Comparison of ENCODE assay signal across 9 mouse cellular contexts in the genomic region with DNA sequence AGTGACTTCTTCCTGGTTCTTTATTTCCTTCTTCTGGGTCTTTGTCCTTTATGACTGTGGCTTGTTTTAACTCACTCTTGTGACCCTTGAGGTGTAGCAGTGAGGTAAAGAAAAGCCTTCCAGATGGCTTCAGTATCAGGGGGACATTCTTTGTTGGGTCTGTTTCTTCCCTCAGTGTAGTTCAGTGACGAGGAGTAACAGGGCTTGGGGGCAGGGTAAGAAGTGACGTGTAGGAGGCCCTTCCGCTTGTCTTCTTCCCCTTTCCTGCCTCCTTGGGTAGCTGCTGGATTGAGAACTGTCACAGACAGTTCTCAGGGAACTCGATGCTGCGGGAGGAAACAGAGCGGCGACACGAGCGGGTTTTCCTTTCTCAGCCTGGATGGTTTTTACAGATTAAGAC. TPM values are rescaled to one million over a fixed set of nuclear protein-coding genes. Genes with fewer than 3 reads are reported as not detected.
DNase-seq lines count a peak whose midpoint lies in the region; ATAC-seq and TF ChIP-seq lines count a peak whose summit lies in the region.
"Had no signal": no experiment of that assay in that cellular context is flagged by ENCODE, and none has a peak within 500 bp of the region (broad histone marks: within the 10 kb centered on the region; RNA-seq: fewer than 3 reads in every experiment).

No protein-coding gene starts in this region.

- H3K9me3 ChIP-seq in kidney, embryonic 14.5 days (ENCODE audit: control insufficient read depth, low read length): no peaks in the 10 kb centered on the region
- no peaks in the 10 kb centered on the region for H3K9me3 ChIP-seq in liver, embryonic 16.5 days (replicated peaks; ENCODE audit: control insufficient read depth, low read length)

- WGBS in kidney, embryonic 14.5 days: 18% methylated on average over 9 of the region's 9 CpGs
- 13% methylated on average over 9 of the region's 9 CpGs for WGBS in liver, embryonic 16.5 days (ENCODE audit: insufficient replicate concordance)
- 40% methylated on average over 9 of the region's 9 CpGs for WGBS in small intestine, adult 2 months

- no peak overlapping the region for H3K4me3 ChIP-seq in kidney, embryonic 14.5 days (ENCODE audit: low read length)
- no peak overlapping the region for H3K4me3 ChIP-seq in liver, embryonic 16.5 days (ENCODE audit: low read depth, low read length)
- H3K4me3 ChIP-seq in small intestine, adult 2 months (ENCODE audit: low read depth, low read length): peak overlapping the region; percentile 24
- H3K4me3 ChIP-seq: myocyte had no signal

- peak; percentile 69; the same call in 1 of the 2 replicates for ATAC-seq in kidney, embryonic 14.5 days (ENCODE audit: low FRiP score, low TSS enrichment)
- ATAC-seq in liver, embryonic 16.5 days (ENCODE audit: low read depth): peak; percentile 69

- TF ChIP-seq POLR2A in brain, embryonic 14.5 days (IDR thresholded peaks at IDR 0.05; ENCODE audit: borderline replicate concordance, extremely low read depth, insufficient read depth, insufficient read length, poor library complexity, severe bottlenecking): no peak
- TF ChIP-seq POLR2A in small intestine, adult 2 months (IDR thresholded peaks at IDR 0.05; ENCODE audit: low read depth, low read length): no peak

- no peaks in the 10 kb centered on the region for H3K27me3 ChIP-seq in kidney, embryonic 14.5 days (ENCODE audit: control insufficient read depth, insufficient read depth, low read length)
- no peaks in the 10 kb centered on the region for H3K27me3 ChIP-seq in liver, embryonic 16.5 days (ENCODE audit: control insufficient read depth, insufficient read depth, low read depth, low read length)
- no peaks in the 10 kb centered on the region for H3K27me3 ChIP-seq in small intestine, adult 2 months (ENCODE audit: control insufficient read depth, insufficient read depth, low read length)

- peak overlapping the region; percentile 34; the same call in 1 of the 2 replicates for H3K27ac ChIP-seq in kidney, embryonic 14.5 days (ENCODE audit: low read depth, low read length)
- H3K27ac ChIP-seq in liver, embryonic 16.5 days (ENCODE audit: low read length): peak overlapping the region; percentile 21; the same call in 1 of the 2 replicates
- peak overlapping the region; percentile 81 for H3K27ac ChIP-seq in small intestine, adult 2 months (ENCODE audit: insufficient read depth, low read depth, low read length)

- no peak for DNase-seq in kidney, adult 18-20 months
- peak; percentile 27 for DNase-seq in brain, embryonic 14.5 days (ENCODE audit: low read depth)
- peak; percentile 35 to 48 for DNase-seq in heart, postnatal 14 days
- no peak for DNase-seq in cerebellum, adult 9-10 months
- DNase-seq in right cerebral cortex, adult 2 months (ENCODE audit: low spot score in 2 of 2): no peak

- intact Hi-C loops in heart, postnatal 14 days (cut with DNase I): no loop called here

- no peak for TF ChIP-seq CTCF in brain, embryonic 14.5 days (IDR thresholded peaks at IDR 0.05; ENCODE audit: borderline replicate concordance, extremely low read depth, insufficient read depth, insufficient read length)
- no peak for TF ChIP-seq CTCF in small intestine, adult 2 months (IDR thresholded peaks at IDR 0.05; ENCODE audit: extremely low read depth, insufficient read length, insufficient replicate concordance, low read depth, low read length)

- peak overlapping the region; percentile 32; the same call in 1 of the 2 replicates for H3K9ac ChIP-seq in kidney, embryonic 14.5 days (ENCODE audit: low read depth, low read length)
- no peak overlapping the region for H3K9ac ChIP-seq in liver, embryonic 16.5 days (ENCODE audit: low read depth, low read length)

- peak overlapping the region; percentile 22; the same call in 1 of the 2 replicates for H3K4me2 ChIP-seq in kidney, embryonic 14.5 days (replicated peaks; ENCODE audit: low read depth, low read length)
- peak overlapping the region; percentile 38 for H3K4me2 ChIP-seq in liver, embryonic 16.5 days (ENCODE audit: low read depth, low read length)

- no peaks in the 10 kb centered on the region for H3K36me3 ChIP-seq in kidney, embryonic 14.5 days (ENCODE audit: control insufficient read depth, insufficient read depth, low read length)
- no peaks in the 10 kb centered on the region for H3K36me3 ChIP-seq in liver, embryonic 16.5 days (ENCODE audit: control insufficient read depth, insufficient read depth)
- no peaks in the 10 kb centered on the region for H3K36me3 ChIP-seq in small intestine, adult 2 months (ENCODE audit: control insufficient read depth, insufficient read depth, low read length)

- peaks cover 20% of the 10 kb centered on the region for H3K4me1 ChIP-seq in kidney, embryonic 14.5 days (ENCODE audit: control insufficient read depth, insufficient read depth, low read length)
- H3K4me1 ChIP-seq in liver, embryonic 16.5 days (ENCODE audit: control insufficient read depth, low read depth, low read length): peaks cover 17% of the 10 kb centered on the region
- H3K4me1 ChIP-seq in small intestine, adult 2 months (ENCODE audit: control insufficient read depth, insufficient read depth, insufficient read length, low read length): peaks cover 16% of the 10 kb centered on the region; the same call in 1 of the 2 replicates

RNA-seq across cellular contexts. Expression of a gene that starts 43.0 kb away (rescaled TPM):
- polyA plus RNA-seq in kidney, embryonic 14.5 days (2014; fragmentation: Nextera tagmentation; extraction: Ambion mirVana): 82.6 and 86.2 TPM in 2 replicates
- polyA plus RNA-seq in brain, embryonic 14.5 days (2012; rRNA removed): 38.4 and 72.8 TPM in 2 replicates
- total RNA-seq in heart, postnatal 14 days (2021): 10 to 100 TPM; 54.5 to 55.3 TPM
- 9.1 and 9.5 TPM in 2 replicates for polyA plus RNA-seq in liver, embryonic 16.5 days (2015; fragmentation: Nextera tagmentation; extraction: Ambion mirVana)
- 7.0 and 18.7 TPM in 2 replicates for polyA plus RNA-seq in small intestine, adult 2 months (2012; rRNA removed)

Comparison
In these comparisons a context has a peak if more than half of its experiments do, and no peak if none do; other contexts are left out.
1. H3K27ac ChIP-seq: peak in every context shown above with its lines; median percentile 81 in small intestine, adult 2 months; 34 in kidney, embryonic 14.5 days; 21 in liver, embryonic 16.5 days.
2. DNase-seq: peak in brain, embryonic 14.5 days (single experiment) and heart, postnatal 14 days (2 of 2); none in kidney, adult 18-20 months (single experiment), cerebellum, adult 9-10 months (single experiment) and right cerebral cortex, adult 2 months (0 of 2).